Mouse (Mus musculus): ENCODE results near the gene Zfp866. TPM values are rescaled to one million over a fixed set of nuclear protein-coding genes. Genes with fewer than 3 reads are reported as not detected.

Zfp866 gene
- polyA plus RNA-seq (2012; rRNA removed): 33.2 and 41.6 TPM in 2 replicates

GRCm38 (mm10) chr8:69790773-69791367, at the start of gene Zfp866, which contains the start of gene Atp13a1:
Gene Zfp866 (minus strand): TSS chr8:69791178.
Gene Atp13a1 (plus strand): TSS chr8:69791163.

GRCm38 (mm10) chr8:69832298-69832853, 41.4 kb upstream of the Zfp866 start, which contains the start of gene Pbx4:
Gene Pbx4 (plus strand): TSS chr8:69832491.

GRCm38 (mm10) chr8:69822386-69823191, 31.6 kb upstream of the Zfp866 start, which contains the start of gene Lpar2:
Gene Lpar2 (plus strand): TSS chr8:69822429.

GRCm38 (mm10) chr8:69808094-69808863, 17.3 kb upstream of the Zfp866 start, which contains the start of gene Gmip:
Gene Gmip (plus strand): TSS chr8:69808679.

GRCm38 (mm10) chr8:69774503-69775148, 16.4 kb downstream of the Zfp866 start, which contains the start of gene Gm20422:
Gene Gm20422 (minus strand): TSS chr8:69774886.

GRCm38 (mm10) chr8:69749544-69750454, 41.2 kb downstream of the Zfp866 start, which contains the start of gene Zfp963:
Gene Zfp963 (minus strand): TSS chr8:69749970.

Other genes starting within 250 kb of the Zfp866 start
- 21.8 and 24.9 TPM in 2 replicates for gene Zfp868, start 165.6 kb downstream of the Zfp866 start, polyA plus RNA-seq (2012; rRNA removed)
- gene Zfp964, start 136.7 kb downstream of the Zfp866 start, polyA plus RNA-seq (2012; rRNA removed): 1.3 and 2.7 TPM in 2 replicates
- 19.3 and 22.5 TPM in 2 replicates for gene Zfp869, start 80.5 kb downstream of the Zfp866 start, polyA plus RNA-seq (2012; rRNA removed)
- 7.0 and 9.9 TPM in 2 replicates for gene Zfp963, start 41.2 kb downstream of the Zfp866 start, polyA plus RNA-seq (2012; rRNA removed)
- gene Gm20422, start 16.3 kb downstream of the Zfp866 start, polyA plus RNA-seq (2012; rRNA removed): 2.1 and 3.8 TPM in 2 replicates
- gene Atp13a1, start within 50 bp of the Zfp866 start, polyA plus RNA-seq (2012; rRNA removed): 59.4 and 66.4 TPM in 2 replicates
- gene Gmip, start 17.5 kb upstream of the Zfp866 start, polyA plus RNA-seq (2012; rRNA removed): 24.2 and 39.2 TPM in 2 replicates
- 3.5 and 6.5 TPM in 2 replicates for gene Lpar2, start 31.3 kb upstream of the Zfp866 start, polyA plus RNA-seq (2012; rRNA removed)
- 21.8 and 28.1 TPM in 2 replicates for gene Pbx4, start 41.3 kb upstream of the Zfp866 start, polyA plus RNA-seq (2012; rRNA removed)
- 0.48 and 0.56 TPM in 2 replicates for gene Cilp2, start 96.5 kb upstream of the Zfp866 start, polyA plus RNA-seq (2012; rRNA removed)
- gene Tssk6, start 111.0 kb upstream of the Zfp866 start, polyA plus RNA-seq (2012; rRNA removed): 0.50 and 0.51 TPM in 2 replicates
- gene Ndufa13, start 111.4 kb upstream of the Zfp866 start, polyA plus RNA-seq (2012; rRNA removed): 106 and 170 TPM in 2 replicates
- 5.5 and 10.0 TPM in 2 replicates for gene Yjefn3, start 111.5 kb upstream of the Zfp866 start, polyA plus RNA-seq (2012; rRNA removed)
- 70.6 and 123 TPM in 2 replicates for gene Gatad2a, start 205.2 kb upstream of the Zfp866 start, polyA plus RNA-seq (2012; rRNA removed)

Measured in central nervous system, embryonic 11.5 days (tissue).